Mouse (Mus musculus) MEL (cell line): ENCODE results near the gene Cntn1. TPM values are rescaled to one million over a fixed set of nuclear protein-coding genes. Genes with fewer than 3 reads are reported as not detected.
"Not testable (repeated sequence)": the region's sequence is repeated elsewhere in the genome, so short reads cannot be mapped to it uniquely, and the experiment has no call there.

Experiments used
- DNase-seq: peaks from one replicate; pipeline ENCODE4 v3.0.0; 2011; ENCODE audit warnings: low read depth, low spot score
- H3K27ac ChIP-seq: 2 replicates; pipeline ENCODE4 v1.5.1; 2012; ENCODE audit warnings: low read depth, mild to moderate bottlenecking, control low read depth, low read length, moderate library complexity; ENCODE audit not compliant: control insufficient read depth
- H3K27me3 ChIP-seq, 2 experiments: fragments of 150-350 bp in 1 of 2; sonication (generic) in 1 of 2; 2 replicates each; pipeline ENCODE4 v1.6.1; 2012; ENCODE audit warnings: low read length in 2 of 2, mild to moderate bottlenecking in 2 of 2, improper control_type of control experiment in 1 of 2, moderate library complexity in 1 of 2; ENCODE audit not compliant: insufficient read depth in 2 of 2, control insufficient read depth in 1 of 2
- H3K36me3 ChIP-seq, 2 experiments: 2 replicates each; pipeline ENCODE4 v1.6.1; 2012 to 2014; ENCODE audit warnings: low read length in 2 of 2, improper control_type of control experiment in 1 of 2, inconsistent platforms in 1 of 2, mild to moderate bottlenecking in 1 of 2; ENCODE audit not compliant: insufficient read depth in 2 of 2, control insufficient read depth in 1 of 2
- H3K4me1 ChIP-seq, 2 experiments: fragments of 150-350 bp in 1 of 2; sonication (generic) in 1 of 2; 2 replicates each; pipeline ENCODE4 v1.6.1; 2012; ENCODE audit warnings: low read length in 2 of 2, improper control_type of control experiment in 1 of 2, mild to moderate bottlenecking in 1 of 2; ENCODE audit not compliant: insufficient read depth in 2 of 2, control insufficient read depth in 1 of 2
- H3K4me3 ChIP-seq, 2 experiments: fragments of 150-350 bp in 1 of 2; sonication (generic) in 1 of 2; 2 replicates each; pipeline ENCODE4 v1.5.1; 2012; ENCODE audit warnings: low read depth in 2 of 2, low read length in 2 of 2, mild to moderate bottlenecking in 2 of 2, moderate library complexity in 2 of 2, control low read depth in 1 of 2, improper control_type of control experiment in 1 of 2; ENCODE audit not compliant: control insufficient read depth in 1 of 2, insufficient read depth in 1 of 2
- H3K79me2 ChIP-seq: 2 replicates; pipeline ENCODE4 v1.6.1; 2012; ENCODE audit warnings: mild to moderate bottlenecking, low read length, moderate library complexity; ENCODE audit not compliant: control insufficient read depth, poor library complexity, insufficient read depth
- H3K9ac ChIP-seq: 2 replicates; pipeline ENCODE4 v1.6.1; 2012; ENCODE audit warnings: low read depth, mild to moderate bottlenecking, control low read depth, low read length, moderate library complexity; ENCODE audit not compliant: control insufficient read depth, poor library complexity, severe bottlenecking
- H3K9me3 ChIP-seq: fragments of 150-350 bp; sonication (generic); replicated peaks from 2 replicates; pipeline ENCODE4 v1.6.1; 2012; ENCODE audit warnings: mild to moderate bottlenecking, low read length, improper control_type of control experiment, moderate library complexity; ENCODE audit not compliant: insufficient read depth
- BHLHE40 ChIP-seq: IDR thresholded peaks from 2 replicates; pipeline ENCODE4 v1.6.1; 2012; ENCODE audit warnings: low read depth, mild to moderate bottlenecking, inconsistent platforms, low read length, improper control_type of control experiment, borderline replicate concordance
- CHD2 ChIP-seq: IDR thresholded peaks from 2 replicates; pipeline ENCODE4 v1.6.1; 2011; ENCODE audit warnings: low read length, improper control_type of control experiment
- ETS1 ChIP-seq: IDR thresholded peaks from 2 replicates; pipeline ENCODE4 v1.6.1; 2012; ENCODE audit warnings: low read depth, mild to moderate bottlenecking, inconsistent platforms, low read length, improper control_type of control experiment, moderate library complexity
- JUND ChIP-seq: IDR thresholded peaks from 2 replicates; pipeline ENCODE4 v1.6.1; 2011; ENCODE audit warnings: low read depth, mild to moderate bottlenecking, improper control_type of control experiment, low read length
- KAT2A ChIP-seq: conservative IDR thresholded peaks from 2 replicates; pipeline ENCODE4 v1.6.1; 2012; ENCODE audit warnings: low read depth, low read length, improper control_type of control experiment, inconsistent platforms
- MYC ChIP-seq: IDR thresholded peaks from 2 replicates; pipeline ENCODE4 v1.6.1; 2011; ENCODE audit warnings: low read depth, mild to moderate bottlenecking, low read length, improper control_type of control experiment, moderate library complexity
- NELFE ChIP-seq: IDR thresholded peaks from 2 replicates; pipeline ENCODE4 v1.6.1; 2011; ENCODE audit warnings: low read depth, low read length, improper control_type of control experiment
- NRF1 ChIP-seq: IDR thresholded peaks from 2 replicates; pipeline ENCODE4 v1.6.1; 2014; ENCODE audit warnings: low read depth, mild to moderate bottlenecking, inconsistent platforms, low read length, improper control_type of control experiment, moderate library complexity; ENCODE audit not compliant: poor library complexity, insufficient read depth, severe bottlenecking
- POLR2AphosphoS5 ChIP-seq: IDR thresholded peaks from 2 replicates; pipeline ENCODE4 v1.6.1; 2012; ENCODE audit warnings: low read depth, borderline replicate concordance, mild to moderate bottlenecking, inconsistent platforms, low read length, moderate library complexity, mixed read lengths
- SMC3 ChIP-seq: IDR thresholded peaks from 2 replicates; pipeline ENCODE4 v1.6.1; 2011; ENCODE audit warnings: low read depth, low read length, improper control_type of control experiment
- TBP ChIP-seq: IDR thresholded peaks from 2 replicates; pipeline ENCODE4 v1.8.0; 2011; ENCODE audit warnings: low read depth, low read length, improper control_type of control experiment
- TCF12 ChIP-seq: IDR thresholded peaks from 2 replicates; pipeline ENCODE4 v1.6.1; 2014; ENCODE audit warnings: low read depth, mild to moderate bottlenecking, inconsistent platforms, low read length, improper control_type of control experiment, moderate library complexity
- UBTF ChIP-seq: IDR thresholded peaks from 2 replicates; pipeline ENCODE4 v1.6.1; 2012; ENCODE audit warnings: low read depth, mild to moderate bottlenecking, inconsistent platforms, low read length, improper control_type of control experiment, moderate library complexity, borderline replicate concordance; ENCODE audit not compliant: insufficient read depth
- ZC3H11A ChIP-seq: IDR thresholded peaks from 2 replicates; pipeline ENCODE4 v1.6.1; 2012; ENCODE audit warnings: low read depth, mild to moderate bottlenecking, inconsistent platforms, low read length, improper control_type of control experiment
- ZKSCAN1 ChIP-seq: IDR thresholded peaks from 2 replicates; pipeline ENCODE4 v1.6.1; 2012; ENCODE audit warnings: low read depth, mild to moderate bottlenecking, inconsistent platforms, low read length, improper control_type of control experiment, moderate library complexity
- polyA plus RNA-seq, 2 experiments: library from polyadenylated mRNA; stranded (reverse) in 1 of 2; unstranded in 1 of 2; fragments of >175 nt in 1 of 2; fragments of >200 nt in 1 of 2; gene quantifications; 2 replicates each; pipeline versions ENCODE4 v1.2.1 to v1.2.4; 2012; ENCODE audit warnings: low replicate concordance in 2 of 2, low read depth in 1 of 2; ENCODE audit not compliant: insufficient read length in 2 of 2, insufficient read depth in 1 of 2, missing spikeins in 1 of 2
- total RNA-seq: library from RNA; depleted of rRNA; stranded (reverse); fragments of 300-350 nt; gene quantifications from 2 replicates; pipeline ENCODE4 v1.2.3, GENCODE M21; 2012

Gene Cntn1
- total and polyA plus RNA-seq, 3 experiments: not detected

DNA sequence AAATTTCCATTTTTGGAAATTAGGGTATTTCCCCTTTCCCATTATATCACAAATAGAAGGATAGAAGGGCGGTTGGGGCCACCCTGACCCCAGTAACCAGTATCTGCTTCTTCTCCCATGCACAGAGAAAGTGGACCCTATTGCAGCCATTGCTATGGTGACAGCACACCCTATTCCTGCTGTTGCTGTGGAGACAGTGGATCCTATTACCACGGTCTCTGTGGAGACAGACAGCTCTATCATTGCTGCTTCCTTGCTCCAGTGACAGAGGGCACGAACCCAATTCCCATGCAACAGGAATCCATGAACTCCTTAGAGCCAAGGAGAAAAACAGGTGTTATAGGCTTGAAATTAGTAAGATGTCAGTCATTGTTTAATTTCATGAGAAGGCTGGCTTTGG lies 296.9 kb downstream of the Cntn1 start:
- H3K27ac ChIP-seq: no peak overlapping the region
- no peak for TF ChIP-seq CHD2
- no peak for TF ChIP-seq KAT2A
- TF ChIP-seq, all 39 proteins: peak for 0
- H3K36me3 ChIP-seq: no peaks in the 10 kb centered on the region
- no peak for DNase-seq
- no peaks in the 10 kb centered on the region for H3K79me2 ChIP-seq
- no peak overlapping the region for H3K9ac ChIP-seq
- no peak overlapping the region for H3K4me3 ChIP-seq
- no peaks in the 10 kb centered on the region for H3K9me3 ChIP-seq
- H3K27me3 ChIP-seq: no peaks in the 10 kb centered on the region
- no peaks in the 10 kb centered on the region for H3K4me1 ChIP-seq

GRCm38 (mm10) chr15:92348453-92348852 lies 297.5 kb downstream of the Cntn1 start:
- not testable (repeated sequence) for H3K79me2 ChIP-seq, DNase-seq, H3K27ac ChIP-seq, H3K36me3 ChIP-seq, H3K9ac ChIP-seq, H3K4me3 ChIP-seq, H3K9me3 ChIP-seq, H3K27me3 ChIP-seq, H3K4me1 ChIP-seq

DNA sequence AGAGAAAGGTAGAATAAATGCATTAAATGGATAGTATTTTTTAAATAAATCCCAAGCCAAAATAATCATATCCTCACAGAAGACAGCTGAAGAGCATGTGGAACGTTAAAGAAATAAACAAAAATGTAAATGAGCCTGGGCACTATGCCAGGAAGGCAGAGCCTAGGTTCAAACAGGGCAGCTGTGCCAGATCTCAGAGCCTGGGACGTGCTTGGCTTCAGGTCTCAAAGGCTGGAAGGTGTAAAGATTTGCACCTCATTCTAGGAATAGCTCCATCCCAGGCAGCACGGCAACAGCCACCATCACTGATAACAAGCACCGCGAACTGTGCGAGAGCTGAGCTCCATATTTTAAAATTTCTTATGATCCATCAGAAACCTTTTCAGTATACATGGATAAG lies 313.2 kb downstream of the Cntn1 start:
- no peak for TF ChIP-seq ZKSCAN1
- no peak for TF ChIP-seq NRF1
- TF ChIP-seq ETS1: no peak
- no peak for TF ChIP-seq JUND
- no peak for TF ChIP-seq ZC3H11A
- no peak for TF ChIP-seq TCF12
- no peak for TF ChIP-seq MYC
- no peak for TF ChIP-seq BHLHE40
- no peak for TF ChIP-seq SMC3
- no peak for TF ChIP-seq POLR2AphosphoS5
- no peak for TF ChIP-seq UBTF
- no peak for TF ChIP-seq TBP
- TF ChIP-seq NELFE: no peak
- Histone ChIP-seq H3K4me1 (no peaks in the 10 kb centered on the region), H3K27me3 (no peaks in the 10 kb centered on the region), H3K9me3 (no peaks in the 10 kb centered on the region), H3K9ac (no peak overlapping the region), H3K4me3 (no peak overlapping the region), H3K27ac (no peak overlapping the region), H3K79me2 (no peaks in the 10 kb centered on the region), H3K36me3 (no peaks in the 10 kb centered on the region)
- DNase-seq: no peak
